Mouse (Mus musculus): ENCODE results near the gene Elp1. TPM values are rescaled to one million over a fixed set of nuclear protein-coding genes. Genes with fewer than 3 reads are reported as not detected.

The Elp1 gene
- polyA plus RNA-seq, 1 experiment from 2014 or later: 84.7 TPM

GRCm38 (mm10) chr4:56757693-56758092, 44.4 kb downstream of the Elp1 start:
- Histone ChIP-seq H3K4me3 (replicated peaks) (no peak overlapping the region), H3K4me2 (no peak overlapping the region), H3K27ac (no peak overlapping the region), H3K4me1 (no peaks in the 10 kb centered on the region), H3K27me3 (no peaks in the 10 kb centered on the region), H3K9me3 (no peaks in the 10 kb centered on the region), H3K9ac (no peak overlapping the region), H3K36me3 (replicated peaks) (peaks cover 95% of the 10 kb centered on the region)
- WGBS: 93% methylated on average over 1 of the region's 1 CpGs
- no peak for ATAC-seq (ENCODE audit: low FRiP score)

GRCm38 (mm10) chr4:56756966-56757600, 45.0 kb downstream of the Elp1 start:
- no peaks in the 10 kb centered on the region for H3K9me3 ChIP-seq
- H3K27ac ChIP-seq: no peak overlapping the region
- H3K27me3 ChIP-seq: no peaks in the 10 kb centered on the region
- no peak for ATAC-seq (ENCODE audit: low FRiP score)
- H3K4me1 ChIP-seq: no peaks in the 10 kb centered on the region
- H3K4me2 ChIP-seq: no peak overlapping the region
- WGBS: 94% methylated on average over 10 of the region's 10 CpGs
- H3K36me3 ChIP-seq (replicated peaks): peaks cover 90% of the 10 kb centered on the region
- H3K9ac ChIP-seq: no peak overlapping the region
- no peak overlapping the region for H3K4me3 ChIP-seq (replicated peaks)

- H3K27ac ChIP-seq: no peak overlapping the region
- H3K4me3 ChIP-seq (replicated peaks): no peak overlapping the region
- no peak overlapping the region for H3K4me2 ChIP-seq
- WGBS: 94% methylated on average over 5 of the region's 5 CpGs
- peaks cover 90% of the 10 kb centered on the region for H3K36me3 ChIP-seq (replicated peaks)
- H3K9me3 ChIP-seq: no peaks in the 10 kb centered on the region
- H3K9ac ChIP-seq: no peak overlapping the region
- no peak for ATAC-seq (ENCODE audit: low FRiP score)
- H3K27me3 ChIP-seq: no peaks in the 10 kb centered on the region
- H3K4me1 ChIP-seq: no peaks in the 10 kb centered on the region
Measured at GRCm38 (mm10) chr4:56756021-56756420, 46.1 kb downstream of the Elp1 start.

- WGBS: 98% methylated on average over 9 of the region's 9 CpGs
- Histone ChIP-seq H3K4me2 (no peak overlapping the region), H3K36me3 (replicated peaks) (peaks cover 76% of the 10 kb centered on the region), H3K4me1 (no peaks in the 10 kb centered on the region), H3K9ac (no peak overlapping the region), H3K9me3 (peaks cover 4% of the 10 kb centered on the region; the same call in 1 of the 2 replicates), H3K4me3 (replicated peaks) (no peak overlapping the region), H3K27ac (no peak overlapping the region), H3K27me3 (no peaks in the 10 kb centered on the region)
- ATAC-seq (ENCODE audit: low FRiP score): no peak
Measured at GRCm38 (mm10) chr4:56747456-56747855, 54.7 kb downstream of the Elp1 start.

GRCm38 (mm10) chr4:56746345-56746744, 55.8 kb downstream of the Elp1 start:
- no peak overlapping the region for H3K9ac ChIP-seq
- ATAC-seq (ENCODE audit: low FRiP score): no peak
- no peak overlapping the region for H3K27ac ChIP-seq
- peaks cover 67% of the 10 kb centered on the region for H3K36me3 ChIP-seq (replicated peaks)
- WGBS: 92% methylated on average over 2 of the region's 2 CpGs
- peaks cover 4% of the 10 kb centered on the region; the same call in 1 of the 2 replicates for H3K9me3 ChIP-seq
- H3K4me1 ChIP-seq: no peaks in the 10 kb centered on the region
- no peak overlapping the region for H3K4me2 ChIP-seq
- no peaks in the 10 kb centered on the region for H3K27me3 ChIP-seq
- no peak overlapping the region for H3K4me3 ChIP-seq (replicated peaks)

GRCm38 (mm10) chr4:56743363-56744195, 58.6 kb downstream of the Elp1 start, which contains the start of gene Actl7a:
Gene Actl7a (plus strand): TSS chr4:56743413.
- Histone ChIP-seq H3K4me1 (no peaks in the 10 kb centered on the region), H3K27me3 (no peaks in the 10 kb centered on the region), H3K27ac (no peak within 1 kb of the TSS), H3K36me3 (replicated peaks) (peaks cover 41% of the 10 kb centered on the region), H3K9ac (no peak within 1 kb of the TSS), H3K4me3 (replicated peaks) (no peak within 1 kb of the TSS), H3K9me3 (peaks cover 4% of the 10 kb centered on the region; the same call in 1 of the 2 replicates), H3K4me2 (no peak within 1 kb of the TSS)
- WGBS: 95% methylated on average over 21 of the region's 21 CpGs
- ATAC-seq (ENCODE audit: low FRiP score): no peak

- no peak for ATAC-seq (ENCODE audit: low FRiP score)
- Histone ChIP-seq H3K36me3 (replicated peaks) (peaks cover 35% of the 10 kb centered on the region), H3K4me3 (replicated peaks) (no peak overlapping the region), H3K4me1 (no peaks in the 10 kb centered on the region), H3K27me3 (no peaks in the 10 kb centered on the region), H3K4me2 (no peak overlapping the region), H3K9ac (no peak overlapping the region), H3K9me3 (peaks cover 4% of the 10 kb centered on the region; the same call in 1 of the 2 replicates), H3K27ac (no peak overlapping the region)
- 92% methylated on average over 4 of the region's 4 CpGs for WGBS
Measured at GRCm38 (mm10) chr4:56742698-56743097, 59.4 kb downstream of the Elp1 start.

- ATAC-seq (ENCODE audit: low FRiP score): no peak
- Histone ChIP-seq H3K27ac (no peak within 1 kb of the TSS), H3K4me2 (no peak within 1 kb of the TSS), H3K9me3 (peaks cover 4% of the 10 kb centered on the region; the same call in 1 of the 2 replicates), H3K36me3 (replicated peaks) (peaks cover 19% of the 10 kb centered on the region), H3K27me3 (no peaks in the 10 kb centered on the region), H3K4me1 (no peaks in the 10 kb centered on the region), H3K9ac (no peak within 1 kb of the TSS), H3K4me3 (replicated peaks) (no peak within 1 kb of the TSS)
- WGBS: 93% methylated on average over 13 of the region's 13 CpGs
Measured at GRCm38 (mm10) chr4:56741041-56741493, 61.1 kb downstream of the Elp1 start, which contains the start of gene Actl7b. Gene Actl7b (minus strand): TSS chr4:56741443.

- Histone ChIP-seq H3K4me2 (no peak overlapping the region), H3K4me1 (no peaks in the 10 kb centered on the region), H3K27ac (no peak overlapping the region), H3K9me3 (peaks cover 4% of the 10 kb centered on the region; the same call in 1 of the 2 replicates), H3K9ac (no peak overlapping the region), H3K27me3 (no peaks in the 10 kb centered on the region), H3K4me3 (replicated peaks) (no peak overlapping the region), H3K36me3 (replicated peaks) (peaks cover 15% of the 10 kb centered on the region)
- WGBS: 97% methylated on average over 20 of the region's 20 CpGs
- no peak for ATAC-seq (ENCODE audit: low FRiP score)
Measured at GRCm38 (mm10) chr4:56740611-56741010, 61.5 kb downstream of the Elp1 start.

- H3K4me1 ChIP-seq: no peaks in the 10 kb centered on the region
- H3K4me3 ChIP-seq (replicated peaks): no peak within 1 kb of the TSS
- H3K27ac ChIP-seq: no peak within 1 kb of the TSS
- WGBS: 89% methylated on average over 18 of the region's 18 CpGs
- peaks cover 4% of the 10 kb centered on the region; the same call in 1 of the 2 replicates for H3K9me3 ChIP-seq
- no peak within 1 kb of the TSS for H3K9ac ChIP-seq
- H3K27me3 ChIP-seq: no peaks in the 10 kb centered on the region
- ATAC-seq (ENCODE audit: low FRiP score): no peak
- no peak within 1 kb of the TSS for H3K4me2 ChIP-seq
- H3K36me3 ChIP-seq (replicated peaks): peaks cover 11% of the 10 kb centered on the region
Measured at GRCm38 (mm10) chr4:56740020-56740485, 62.1 kb downstream of the Elp1 start, which contains the start of gene Gm26657. Gene Gm26657 (plus strand): TSS chr4:56740070.

- no peaks in the 10 kb centered on the region for H3K4me1 ChIP-seq
- H3K4me2 ChIP-seq: no peak overlapping the region
- no peak for ATAC-seq (ENCODE audit: low FRiP score)
- H3K36me3 ChIP-seq (replicated peaks): no peaks in the 10 kb centered on the region
- no peak overlapping the region for H3K4me3 ChIP-seq (replicated peaks)
- no peak overlapping the region for H3K9ac ChIP-seq
- no peaks in the 10 kb centered on the region for H3K27me3 ChIP-seq
- peaks cover 7% of the 10 kb centered on the region for H3K9me3 ChIP-seq
- H3K27ac ChIP-seq: no peak overlapping the region
- 57% methylated on average over 8 of the region's 8 CpGs for WGBS
Measured at GRCm38 (mm10) chr4:56725839-56726238, 76.3 kb downstream of the Elp1 start.

GRCm38 (mm10) chr4:56723237-56723636, 78.9 kb downstream of the Elp1 start:
- Histone ChIP-seq H3K36me3 (replicated peaks) (no peaks in the 10 kb centered on the region), H3K27me3 (no peaks in the 10 kb centered on the region), H3K9me3 (peaks cover 7% of the 10 kb centered on the region), H3K27ac (no peak overlapping the region), H3K9ac (no peak overlapping the region), H3K4me3 (replicated peaks) (no peak overlapping the region), H3K4me1 (no peaks in the 10 kb centered on the region), H3K4me2 (no peak overlapping the region)
- ATAC-seq (ENCODE audit: low FRiP score): no peak
- WGBS: 89% methylated on average over 6 of the region's 6 CpGs
